Mouse (Mus musculus) ZHBTc4 (cell line): ENCODE results near the gene Zbtb16.

Source experiments
- DNase-seq: peaks from one replicate; pipeline ENCODE4 v3.0.0-alpha.2; 2011; ENCODE audit warnings: low read depth, low spot score

Gene Zbtb16

GRCm38 (mm10) chr9:48835631-48836565 is at the start of gene Zbtb16:
Gene Zbtb16, minus strand, starts transcription at chr9:48836222.
- DNase-seq, result peak; percentile 92

- no peak for DNase-seq
Measured at GRCm38 (mm10) chr9:48872896-48873295, 36.9 kb upstream of the Zbtb16 start.

- DNase-seq, result no peak
Measured at GRCm38 (mm10) chr9:48866523-48867121, 30.6 kb upstream of the Zbtb16 start.

- no peak for DNase-seq
Measured at GRCm38 (mm10) chr9:48865235-48865634, 29.2 kb upstream of the Zbtb16 start.

- no peak for DNase-seq
Measured at GRCm38 (mm10) chr9:48861481-48861880, 25.5 kb upstream of the Zbtb16 start.

- peak; percentile 90 for DNase-seq
Measured at GRCm38 (mm10) chr9:48860526-48860845, 24.5 kb upstream of the Zbtb16 start.

- DNase-seq, result no peak
Measured at GRCm38 (mm10) chr9:48859828-48860525, 24.0 kb upstream of the Zbtb16 start.

GRCm38 (mm10) chr9:48857944-48858343 is 21.9 kb upstream of the Zbtb16 start:
- DNase-seq, result no peak

- DNase-seq, result peak; percentile 63
Measured at GRCm38 (mm10) chr9:48856240-48856639, 20.2 kb upstream of the Zbtb16 start.

GRCm38 (mm10) chr9:48849531-48849930 is 13.5 kb upstream of the Zbtb16 start:
- DNase-seq, result no peak

- peak; percentile 86 for DNase-seq
Measured at GRCm38 (mm10) chr9:48839568-48839967, 3.5 kb upstream of the Zbtb16 start.

- DNase-seq, result no peak
Measured at GRCm38 (mm10) chr9:48838346-48838745, 2.3 kb upstream of the Zbtb16 start.

GRCm38 (mm10) chr9:48837181-48837580 is 1.2 kb upstream of the Zbtb16 start:
- DNase-seq, result no peak

- DNase-seq, result no peak
Measured at GRCm38 (mm10) chr9:48836566-48836930, 526 bp upstream of the Zbtb16 start.

GRCm38 (mm10) chr9:48834541-48835411 is 1.2 kb downstream of the Zbtb16 start:
- peak; percentile 66 for DNase-seq

GRCm38 (mm10) chr9:48834006-48834405 is 2.0 kb downstream of the Zbtb16 start:
- no peak for DNase-seq

GRCm38 (mm10) chr9:48833493-48833892 is 2.5 kb downstream of the Zbtb16 start:
- DNase-seq, result no peak

GRCm38 (mm10) chr9:48832473-48833100 is 3.4 kb downstream of the Zbtb16 start:
- DNase-seq, result no peak

- no peak for DNase-seq
Measured at GRCm38 (mm10) chr9:48831560-48832460, 4.2 kb downstream of the Zbtb16 start.

GRCm38 (mm10) chr9:48828839-48829238 is 7.2 kb downstream of the Zbtb16 start:
- no peak for DNase-seq
